Comparison of ENCODE assay signal across 22 mouse cellular contexts in genomic region chr2:146197947-146198346, GRCm38 (mm10). TPM values are rescaled to one million over a fixed set of nuclear protein-coding genes. Genes with fewer than 3 reads are reported as not detected.
DNase-seq lines count a peak whose midpoint lies in the region; ATAC-seq lines count a peak whose summit lies in the region.
"Had no signal": no experiment of that assay in that cellular context is flagged by ENCODE, and none has a peak within 500 bp of the region (broad histone marks: within the 10 kb centered on the region; RNA-seq: fewer than 3 reads in every experiment).

No protein-coding gene starts in this region.

- 58% methylated on average over 7 of the region's 7 CpGs for WGBS in heart, embryonic 11.5 days (ENCODE audit: insufficient replicate concordance)
- 83% methylated on average over 7 of the region's 7 CpGs for WGBS in embryonic facial prominence, embryonic 10.5 days

- H3K27me3 ChIP-seq in heart, embryonic 11.5 days (ENCODE audit: control insufficient read depth, insufficient read depth, low read length): no peaks in the 10 kb centered on the region
- no peaks in the 10 kb centered on the region for H3K27me3 ChIP-seq in embryonic facial prominence, embryonic 10.5 days (replicated peaks; ENCODE audit: low read depth, poor library complexity, severe bottlenecking)
- H3K27me3 ChIP-seq: hindbrain, embryonic 15.5 days; liver, embryonic 13.5 days had no signal

- H3K9me3 ChIP-seq in heart, embryonic 11.5 days (replicated peaks; ENCODE audit: control insufficient read depth, low read length): no peaks in the 10 kb centered on the region
- no peaks in the 10 kb centered on the region for H3K9me3 ChIP-seq in embryonic facial prominence, embryonic 10.5 days
- H3K9me3 ChIP-seq: hindbrain, embryonic 15.5 days; liver, embryonic 13.5 days; midbrain, embryonic 12.5 days had no signal

- no peak overlapping the region for H3K4me2 ChIP-seq in heart, embryonic 11.5 days
- H3K4me2 ChIP-seq: hindbrain, embryonic 15.5 days; liver, embryonic 13.5 days; midbrain, embryonic 12.5 days had no signal

- no peaks in the 10 kb centered on the region for H3K4me1 ChIP-seq in heart, embryonic 11.5 days (ENCODE audit: control insufficient read depth, insufficient read depth, low read length)
- 0 out of 2 replicates have a peak, but pooled peaks cover 5% of the 10 kb centered on the region for H3K4me1 ChIP-seq in embryonic facial prominence, embryonic 10.5 days
- H3K4me1 ChIP-seq: hindbrain, embryonic 15.5 days; liver, embryonic 13.5 days had no signal

- peak; percentile 64 for DNase-seq in heart, adult 11 months
- peak; percentile 89 for DNase-seq in induced T-regulatory cell, adult 2 months (ENCODE audit: low read depth)
- DNase-seq in embryonic facial prominence, embryonic 10.5 days (ENCODE audit: low spot score): no peak
- no peak for DNase-seq in layer of hippocampus, adult 11-12 months (ENCODE audit: low spot score)
- DNase-seq in MN1 (ENCODE audit: low spot score): no peak
- DNase-seq: adrenal gland, postnatal 36 days; cerebellum, adult 9-10 months; forebrain, postnatal 0 days; gastrocnemius, postnatal 25 days; heart, postnatal 4 days; kidney, adult 9 months; kidney, postnatal 25 days; layer of hippocampus, postnatal 36 days; liver, embryonic 13.5 days had no signal

- H3K36me3 ChIP-seq in heart, embryonic 11.5 days (ENCODE audit: control insufficient read depth, insufficient read depth, low read length): no peaks in the 10 kb centered on the region
- no peaks in the 10 kb centered on the region for H3K36me3 ChIP-seq in embryonic facial prominence, embryonic 10.5 days (replicated peaks)
- H3K36me3 ChIP-seq: hindbrain, embryonic 15.5 days; liver, embryonic 13.5 days; midbrain, embryonic 12.5 days had no signal

- no peak overlapping the region for H3K27ac ChIP-seq in heart, embryonic 11.5 days (ENCODE audit: low read depth, low read length)
- no peak overlapping the region for H3K27ac ChIP-seq in embryonic facial prominence, embryonic 10.5 days (replicated peaks)
- H3K27ac ChIP-seq: hindbrain, embryonic 15.5 days; liver, embryonic 13.5 days; macrophage; midbrain, embryonic 12.5 days had no signal

- H3K4me3 ChIP-seq in heart, embryonic 11.5 days (ENCODE audit: low read depth, low read length): no peak overlapping the region
- no peak overlapping the region for H3K4me3 ChIP-seq in embryonic facial prominence, embryonic 10.5 days
- H3K4me3 ChIP-seq: hindbrain, embryonic 15.5 days; liver, embryonic 13.5 days; midbrain, embryonic 12.5 days had no signal

- H3K9ac ChIP-seq in heart, embryonic 11.5 days (ENCODE audit: low read depth, low read length): no peak overlapping the region
- H3K9ac ChIP-seq: forebrain, postnatal 0 days; hindbrain, embryonic 15.5 days; liver, embryonic 13.5 days; midbrain, embryonic 12.5 days had no signal

- no peak for ATAC-seq in heart, embryonic 11.5 days (replicated peaks; ENCODE audit: insufficient number of reproducible peaks, low FRiP score, low TSS enrichment)
- peak; percentile 88 for ATAC-seq in CD4-positive, CD25-positive, alpha-beta regulatory T cell, adult 4 months
- ATAC-seq in neutrophil, adult 5-6 weeks (ENCODE audit: extremely low read depth, insufficient number of reproducible peaks, low FRiP score, poor library complexity, severe bottlenecking): peak; percentile 70
- ATAC-seq: forebrain, postnatal 0 days; intestine, embryonic 16.5 days had no signal

RNA-seq across cellular contexts. Expression of gene Insm1, which starts 23.8 kb away (rescaled TPM):
- polyA plus RNA-seq in heart, embryonic 11.5 days (2014; fragmentation: Nextera tagmentation; extraction: Ambion mirVana): not detected in 2 replicates
- polyA plus RNA-seq in CD4-positive, CD25-positive, alpha-beta regulatory T cell, adult 4 months (2017; shearing (Covaris generic)): not detected
- not detected in 2 replicates for total RNA-seq in neutrophil, adult 5-6 weeks (2017)
- 1.5 and 1.9 TPM in 2 replicates for polyA plus RNA-seq in embryonic facial prominence, embryonic 10.5 days (2016; fragmentation: Nextera tagmentation; extraction: Ambion mirVana)
- total RNA-seq: gastrocnemius, postnatal 25 days; heart, postnatal 4 days had no signal
- polyA plus RNA-seq: liver, embryonic 13.5 days; lung, embryonic 16.5 days; macrophage had no signal

Comparison
In these comparisons a context has a peak if more than half of its experiments do, and no peak if none do; other contexts are left out.
1. DNase-seq: peak in heart, adult 11 months (single experiment) and induced T-regulatory cell, adult 2 months (single experiment); none in embryonic facial prominence, embryonic 10.5 days (single experiment), layer of hippocampus, adult 11-12 months (single experiment) and MN1 (single experiment).